Mouse (Mus musculus) liver, embryonic 11.5 days (tissue): ENCODE data around the gene Ddost. TPM values are rescaled to one million over a fixed set of nuclear protein-coding genes. Genes with fewer than 3 reads are reported as not detected.

Experiments
- ATAC-seq: fragments of 200-750 bp; cut with Nextera tagmentation; replicated peaks from 2 replicates; pipeline ENCODE4 v1.8.0; 2017; ENCODE audit warnings: moderate number of reproducible peaks, mild to moderate bottlenecking, moderate TSS enrichment, moderate library complexity; ENCODE audit not compliant: low FRiP score
- DNase-seq: peaks from one replicate; pipeline ENCODE4 v3.0.0-alpha.2; 2017; ENCODE audit warnings: low spot score
- H3K27ac ChIP-seq: fragments of 300-500 bp; sonication (generic); 2 replicates; pipeline ENCODE4 v1.5.1; 2014; ENCODE audit warnings: mild to moderate bottlenecking, low read depth, low read length, control low read depth
- H3K27me3 ChIP-seq: fragments of 300-500 bp; sonication (generic); replicated peaks from 2 replicates; pipeline ENCODE4 v1.6.1; 2014; ENCODE audit warnings: low read length, mixed read lengths; ENCODE audit not compliant: control insufficient read depth, insufficient read depth
- H3K36me3 ChIP-seq: fragments of 300-500 bp; sonication (generic); 2 replicates; pipeline ENCODE4 v1.6.1; 2014; ENCODE audit warnings: mild to moderate bottlenecking, low read length, moderate library complexity, mixed read lengths; ENCODE audit not compliant: control insufficient read depth, insufficient read depth
- H3K4me1 ChIP-seq: fragments of 300-500 bp; sonication (generic); replicated peaks from 2 replicates; pipeline ENCODE4 v1.6.1; 2014; ENCODE audit warnings: low read length, mixed read lengths; ENCODE audit not compliant: control insufficient read depth, insufficient read depth
- H3K4me2 ChIP-seq: fragments of 300-500 bp; sonication (generic); 2 replicates; pipeline ENCODE4 v1.6.1; 2014; ENCODE audit warnings: mild to moderate bottlenecking, control low read depth, moderate library complexity
- H3K4me3 ChIP-seq: fragments of 300-500 bp; sonication (generic); 2 replicates; pipeline ENCODE4 v1.5.1; 2014; ENCODE audit warnings: low read depth, low read length, control low read depth
- H3K9ac ChIP-seq: fragments of 300-500 bp; sonication (generic); 2 replicates; pipeline ENCODE4 v1.6.1; 2014; ENCODE audit warnings: low read depth, low read length, control low read depth
- H3K9me3 ChIP-seq: fragments of 300-500 bp; sonication (generic); 2 replicates; pipeline ENCODE4 v1.6.1; 2016; ENCODE audit warnings: low read length, inconsistent platforms, mixed read lengths; ENCODE audit not compliant: control insufficient read depth
- WGBS: fragments of 180-500 bp; shearing (Covaris S2); extraction: QIAGEN DNeasy Blood & Tissue Kit; methylation state at CpG from one replicate; pipeline ENCODE4 v1.1.7; 2014; 5-methylcytosine and 5-hydroxymethylcytosine counted together
- polyA plus RNA-seq: library from polyadenylated mRNA; unstranded; fragments of >200 nt; fragmentation: Nextera tagmentation; extraction: Ambion mirVana; gene quantifications from 2 replicates; pipeline ENCODE4 v1.2.1, GENCODE M21; 2014

The Ddost gene
- polyA plus RNA-seq, 1 experiment from 2014 or later = 276 TPM

DNA sequence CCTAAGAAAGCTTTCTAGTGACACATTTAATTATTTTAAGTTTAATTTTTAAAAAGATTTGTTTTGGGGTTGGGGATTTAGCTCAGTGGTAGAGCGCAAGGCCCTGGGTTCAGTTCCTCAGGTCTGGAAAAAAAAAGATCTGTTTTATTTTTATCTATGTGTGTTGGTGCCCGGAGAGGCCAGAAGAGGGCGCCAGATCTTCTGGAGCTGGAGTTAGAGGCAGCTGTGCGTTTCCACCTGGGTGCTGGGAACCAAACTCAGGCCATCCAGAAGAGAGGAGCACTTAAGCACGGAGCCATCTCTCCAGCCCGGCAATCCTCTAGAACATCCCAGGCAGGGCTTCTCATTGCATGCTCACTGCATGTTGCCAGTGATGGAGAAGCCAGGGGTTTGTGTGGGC, 11.8 kb downstream of the Ddost start:
- no peak overlapping the region for H3K9ac ChIP-seq
- DNase-seq = no peak
- no peaks in the 10 kb centered on the region for H3K9me3 ChIP-seq
- WGBS = 90% methylated on average over 6 of the region's 6 CpGs
- no peaks in the 10 kb centered on the region for H3K27me3 ChIP-seq
- no peak overlapping the region for H3K4me2 ChIP-seq
- H3K27ac ChIP-seq = no peak overlapping the region
- peaks cover 21% of the 10 kb centered on the region; the same call in 1 of the 2 replicates for H3K36me3 ChIP-seq
- no peak overlapping the region for H3K4me3 ChIP-seq
- peaks cover under 1% of the 10 kb centered on the region; the same call in 1 of the 2 replicates for H3K4me1 ChIP-seq
- ATAC-seq = no peak

GRCm38 (mm10) chr4:138318509-138319266, 14.2 kb downstream of the Ddost start:
- H3K4me3 ChIP-seq = no peak overlapping the region
- H3K4me1 ChIP-seq = peaks cover 2% of the 10 kb centered on the region; the same call in 1 of the 2 replicates
- no peaks in the 10 kb centered on the region for H3K27me3 ChIP-seq
- 45% methylated on average over 6 of the region's 6 CpGs for WGBS
- H3K9ac ChIP-seq = no peak overlapping the region
- ATAC-seq (peak; percentile 42), DNase-seq (no peak)
- 0 out of 2 replicates have a peak, but pooled peaks cover 5% of the 10 kb centered on the region for H3K36me3 ChIP-seq
- H3K27ac ChIP-seq = no peak overlapping the region
- H3K4me2 ChIP-seq = no peak overlapping the region
- H3K9me3 ChIP-seq = no peaks in the 10 kb centered on the region

GRCm38 (mm10) chr4:138319508-138319907, 15.0 kb downstream of the Ddost start:
- ATAC-seq = 0 out of 2 replicates have a peak, but pooled peaks have one; percentile 35
- Histone ChIP-seq H3K27ac (no peak overlapping the region), H3K4me1 (peaks cover 2% of the 10 kb centered on the region; the same call in 1 of the 2 replicates), H3K9ac (no peak overlapping the region), H3K4me3 (no peak overlapping the region), H3K27me3 (no peaks in the 10 kb centered on the region), H3K9me3 (no peaks in the 10 kb centered on the region), H3K4me2 (no peak overlapping the region), H3K36me3 (0 out of 2 replicates have a peak, but pooled peaks cover 5% of the 10 kb centered on the region)
- 33% methylated on average over 10 of the region's 10 CpGs for WGBS
- DNase-seq = peak; percentile 77

- Histone ChIP-seq H3K27ac (no peak overlapping the region), H3K4me1 (peaks cover 6% of the 10 kb centered on the region; the same call in 1 of the 2 replicates), H3K9me3 (no peaks in the 10 kb centered on the region), H3K9ac (no peak overlapping the region), H3K36me3 (0 out of 2 replicates have a peak, but pooled peaks cover 5% of the 10 kb centered on the region), H3K27me3 (no peaks in the 10 kb centered on the region), H3K4me2 (no peak overlapping the region), H3K4me3 (no peak overlapping the region)
- no peak for DNase-seq
- WGBS = 71% methylated on average over 11 of the region's 11 CpGs
- ATAC-seq = no peak
Observed at GRCm38 (mm10) chr4:138320711-138321110, 16.2 kb downstream of the Ddost start.

DNA sequence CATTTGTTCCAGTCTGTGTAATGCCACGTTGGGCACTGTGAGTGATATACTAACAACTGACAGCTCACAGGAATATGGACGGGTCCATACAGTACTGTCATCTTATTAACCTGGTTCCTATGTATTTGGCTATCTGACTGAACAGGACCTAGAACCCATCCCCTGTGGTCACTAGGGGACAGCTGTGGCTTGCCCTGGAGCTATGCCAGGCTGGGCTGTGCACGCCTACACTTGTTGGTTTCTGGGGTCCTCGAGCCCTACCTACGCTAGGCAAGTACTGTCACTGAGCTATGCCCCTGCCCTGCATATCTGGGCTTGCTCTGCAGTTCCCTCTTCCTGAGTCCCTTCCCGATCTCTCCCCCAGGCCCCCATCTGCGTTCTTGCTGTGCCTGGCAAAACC, 17.0 kb downstream of the Ddost start:
- WGBS = 71% methylated on average over 7 of the region's 7 CpGs
- H3K9ac ChIP-seq = no peak overlapping the region
- H3K9me3 ChIP-seq = no peaks in the 10 kb centered on the region
- DNase-seq (no peak), ATAC-seq (no peak)
- peaks cover 8% of the 10 kb centered on the region for H3K4me1 ChIP-seq
- no peak overlapping the region for H3K27ac ChIP-seq
- 0 out of 2 replicates have a peak, but pooled peaks cover 4% of the 10 kb centered on the region for H3K36me3 ChIP-seq
- no peaks in the 10 kb centered on the region for H3K27me3 ChIP-seq
- H3K4me2 ChIP-seq = no peak overlapping the region
- H3K4me3 ChIP-seq = no peak overlapping the region

DNA sequence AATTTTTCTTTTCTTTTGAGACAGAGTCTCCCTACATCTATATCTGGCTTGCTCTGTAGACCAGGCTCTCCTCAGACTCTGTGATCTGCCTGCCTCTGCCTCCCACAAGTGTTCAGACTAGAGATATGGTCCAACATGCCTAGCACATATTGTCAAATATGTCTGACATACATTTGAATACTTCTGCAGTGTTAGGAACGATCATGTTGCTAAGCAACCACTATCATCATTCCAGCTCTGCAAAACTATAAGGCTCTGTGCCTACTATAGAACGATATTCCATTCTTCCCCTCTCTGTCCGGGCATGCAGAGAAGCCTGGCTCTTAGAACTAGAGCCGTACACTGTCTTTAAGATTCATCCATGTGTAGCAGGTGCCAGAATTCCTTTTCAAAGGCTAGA, 18.2 kb downstream of the Ddost start:
- DNase-seq = no peak
- Histone ChIP-seq H3K4me3 (no peak overlapping the region), H3K36me3 (no peaks in the 10 kb centered on the region), H3K4me1 (peaks cover 12% of the 10 kb centered on the region), H3K27me3 (no peaks in the 10 kb centered on the region), H3K9me3 (no peaks in the 10 kb centered on the region), H3K9ac (no peak overlapping the region), H3K4me2 (no peak overlapping the region), H3K27ac (no peak overlapping the region)
- no peak for ATAC-seq
- 81% methylated on average over 4 of the region's 4 CpGs for WGBS

- H3K4me3 ChIP-seq = no peak overlapping the region
- H3K9me3 ChIP-seq = no peaks in the 10 kb centered on the region
- 72% methylated on average over 4 of the region's 4 CpGs for WGBS
- H3K27ac ChIP-seq = no peak overlapping the region; the same call in 1 of the 2 replicates
- H3K36me3 ChIP-seq = no peaks in the 10 kb centered on the region
- peak overlapping the region; percentile 12; the same call in 1 of the 2 replicates for H3K9ac ChIP-seq
- no peak for DNase-seq
- ATAC-seq = no peak
- H3K4me1 ChIP-seq = peaks cover 12% of the 10 kb centered on the region
- H3K27me3 ChIP-seq = no peaks in the 10 kb centered on the region
- no peak overlapping the region for H3K4me2 ChIP-seq
Observed at GRCm38 (mm10) chr4:138323753-138324152, 19.2 kb downstream of the Ddost start.

GRCm38 (mm10) chr4:138324451-138324850, 19.9 kb downstream of the Ddost start:
- Histone ChIP-seq H3K27ac (no peak overlapping the region), H3K9ac (no peak overlapping the region), H3K4me1 (peaks cover 12% of the 10 kb centered on the region), H3K27me3 (no peaks in the 10 kb centered on the region), H3K4me2 (no peak overlapping the region), H3K36me3 (no peaks in the 10 kb centered on the region), H3K4me3 (no peak overlapping the region), H3K9me3 (no peaks in the 10 kb centered on the region)
- 87% methylated on average over 3 of the region's 3 CpGs for WGBS
- no peak for DNase-seq
- ATAC-seq = no peak
